Mouse (Mus musculus): ENCODE results near the gene Ccdc34. TPM values are rescaled to one million over a fixed set of nuclear protein-coding genes. Genes with fewer than 3 reads are reported as not detected.

Gene Ccdc34
- total and polyA plus RNA-seq, 3 experiments, result 17.5 to 65.5 (median 33.9) TPM

DNA sequence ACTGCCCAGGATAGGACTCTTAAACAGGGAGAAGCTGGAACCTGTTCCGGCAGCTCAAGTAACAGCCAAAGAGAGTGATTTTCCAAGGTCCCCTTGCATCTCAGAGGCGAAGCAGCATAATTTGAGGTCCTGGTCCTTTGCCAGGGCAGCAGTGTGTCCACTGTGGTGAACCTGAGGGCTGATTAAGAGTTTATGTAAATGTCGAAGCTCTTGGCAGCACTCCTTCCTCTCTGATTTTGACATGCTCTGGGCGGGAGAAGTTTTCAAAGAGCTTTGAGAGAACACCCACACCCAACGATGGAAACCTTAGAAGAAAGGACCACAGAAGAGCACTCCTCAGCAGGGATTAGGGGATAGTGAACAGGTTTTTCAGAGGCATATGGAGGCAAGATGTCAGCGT is 164.6 kb downstream of the Ccdc34 start:
- Histone ChIP-seq H3K9me3 (replicated peaks) (no peaks in the 10 kb centered on the region), H3K27me3 (ENCODE audit: insufficient read depth, low read length) (peaks cover 7% of the 10 kb centered on the region; the same call in 1 of the 2 replicates), H3K36me3 (replicated peaks) (no peaks in the 10 kb centered on the region), H3K4me3 (ENCODE audit: low read depth, low read length) (no peak overlapping the region), H3K4me1 (ENCODE audit: insufficient read depth, low read depth, low read length) (no peaks in the 10 kb centered on the region)
- DNase-seq (ENCODE audit: low spot score) (no peak), ATAC-seq (ENCODE audit: extremely low read depth, insufficient number of reproducible peaks, low FRiP score, poor library complexity, severe bottlenecking) (no peak)
- TF ChIP-seq TAL1 (conservative IDR thresholded peaks at IDR 0.05; ENCODE audit: low read depth, low read length) (no peak), GATA1 (IDR thresholded peaks at IDR 0.05; ENCODE audit: borderline replicate concordance, low read length) (no peak), GATA2 (IDR thresholded peaks at IDR 0.05; ENCODE audit: borderline replicate concordance, low read depth, low read length) (no peak), CTCF (IDR thresholded peaks at IDR 0.05; ENCODE audit: low read depth, low read length) (no peak), POLR2AphosphoS5 (IDR thresholded peaks at IDR 0.05; ENCODE audit: insufficient replicate concordance, low read depth, low read length) (no peak)

DNA sequence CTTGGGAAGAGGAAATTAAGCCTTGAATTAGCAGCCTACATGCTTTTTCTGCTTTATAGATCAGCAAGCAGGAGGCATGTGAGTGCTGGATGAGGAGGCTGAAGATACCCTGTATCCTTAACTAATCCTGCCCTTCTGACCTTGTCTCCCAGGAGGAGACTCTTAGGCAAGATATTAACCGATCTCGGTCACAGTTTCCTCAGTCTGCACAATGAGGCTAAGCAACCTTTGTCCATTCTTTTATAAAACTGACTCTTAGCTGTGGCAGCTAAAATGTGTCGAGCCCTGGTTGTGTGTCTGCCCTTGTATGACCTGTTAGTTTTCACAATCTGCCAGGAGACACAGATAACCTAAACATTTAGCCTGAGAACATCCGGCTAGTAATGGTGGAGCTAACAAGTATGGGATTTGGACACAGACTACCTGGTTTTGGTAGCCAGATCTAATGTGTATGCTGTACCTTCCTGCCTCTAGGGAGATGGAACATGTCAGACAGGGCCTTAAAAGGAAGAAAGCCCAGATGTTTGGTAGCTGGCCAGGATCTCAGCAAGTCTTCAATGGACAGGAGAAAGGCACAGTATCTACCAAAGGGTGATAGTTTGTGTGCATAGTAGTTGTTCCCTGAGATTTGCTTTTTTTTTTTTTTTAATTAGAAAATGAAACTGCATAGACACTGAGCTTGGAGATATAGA is 165.3 kb downstream of the Ccdc34 start:
- no peak for DNase-seq (ENCODE audit: low spot score)
- TF ChIP-seq GATA1 (IDR thresholded peaks at IDR 0.05; ENCODE audit: borderline replicate concordance, low read length) (no peak), POLR2AphosphoS5 (IDR thresholded peaks at IDR 0.05; ENCODE audit: insufficient replicate concordance, low read depth, low read length) (no peak), GATA2 (IDR thresholded peaks at IDR 0.05; ENCODE audit: borderline replicate concordance, low read depth, low read length) (no peak), TAL1 (conservative IDR thresholded peaks at IDR 0.05; ENCODE audit: low read depth, low read length) (no peak), CTCF (IDR thresholded peaks at IDR 0.05; ENCODE audit: low read depth, low read length) (no peak)
- H3K4me1 ChIP-seq (ENCODE audit: insufficient read depth, low read depth, low read length), result no peaks in the 10 kb centered on the region
- ATAC-seq (ENCODE audit: extremely low read depth, insufficient number of reproducible peaks, low FRiP score, poor library complexity, severe bottlenecking), result no peak
- no peak overlapping the region for H3K4me3 ChIP-seq (ENCODE audit: low read depth, low read length)
- peaks cover 9% of the 10 kb centered on the region; the same call in 1 of the 2 replicates for H3K27me3 ChIP-seq (ENCODE audit: insufficient read depth, low read length)
- H3K36me3 ChIP-seq (replicated peaks), result no peaks in the 10 kb centered on the region
- no peaks in the 10 kb centered on the region for H3K9me3 ChIP-seq (replicated peaks)

DNA sequence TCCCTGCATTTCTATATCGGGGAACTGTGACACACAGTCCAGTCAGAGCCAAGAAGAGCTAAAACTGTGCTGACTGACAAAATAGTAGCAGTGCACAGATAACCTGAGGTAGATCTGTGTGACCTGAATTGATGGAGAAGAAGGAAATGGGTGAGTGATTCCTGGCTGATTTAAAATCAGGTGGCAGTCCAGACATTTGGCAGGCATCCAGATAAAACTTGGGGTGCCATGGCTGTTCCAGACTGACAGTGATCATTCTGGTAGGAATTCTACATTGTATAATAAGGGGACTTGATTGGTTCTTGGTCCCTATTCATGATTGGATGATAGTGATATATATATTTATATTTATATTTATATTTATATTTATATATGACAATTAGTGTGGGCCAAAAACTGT is 166.5 kb downstream of the Ccdc34 start:
- TF ChIP-seq GATA1 (IDR thresholded peaks at IDR 0.05; ENCODE audit: borderline replicate concordance, low read length) (no peak), GATA2 (IDR thresholded peaks at IDR 0.05; ENCODE audit: borderline replicate concordance, low read depth, low read length) (no peak), POLR2AphosphoS5 (IDR thresholded peaks at IDR 0.05; ENCODE audit: insufficient replicate concordance, low read depth, low read length) (no peak), TAL1 (conservative IDR thresholded peaks at IDR 0.05; ENCODE audit: low read depth, low read length) (no peak), CTCF (IDR thresholded peaks at IDR 0.05; ENCODE audit: low read depth, low read length) (no peak)
- Histone ChIP-seq H3K4me1 (ENCODE audit: insufficient read depth, low read depth, low read length) (no peaks in the 10 kb centered on the region), H3K27me3 (ENCODE audit: insufficient read depth, low read length) (peaks cover 8% of the 10 kb centered on the region; the same call in 1 of the 2 replicates), H3K36me3 (replicated peaks) (no peaks in the 10 kb centered on the region), H3K9me3 (replicated peaks) (no peaks in the 10 kb centered on the region), H3K4me3 (ENCODE audit: low read depth, low read length) (no peak overlapping the region)
- no peak for ATAC-seq (ENCODE audit: extremely low read depth, insufficient number of reproducible peaks, low FRiP score, poor library complexity, severe bottlenecking)
- no peak for DNase-seq (ENCODE audit: low spot score)

- H3K27me3 ChIP-seq (ENCODE audit: insufficient read depth, low read length), result peaks cover 8% of the 10 kb centered on the region; the same call in 1 of the 2 replicates
- DNase-seq (ENCODE audit: low spot score) (no peak), ATAC-seq (ENCODE audit: extremely low read depth, insufficient number of reproducible peaks, low FRiP score, poor library complexity, severe bottlenecking) (no peak)
- no peaks in the 10 kb centered on the region for H3K36me3 ChIP-seq (replicated peaks)
- H3K9me3 ChIP-seq (replicated peaks), result no peaks in the 10 kb centered on the region
- no peaks in the 10 kb centered on the region for H3K4me1 ChIP-seq (ENCODE audit: insufficient read depth, low read depth, low read length)
- H3K4me3 ChIP-seq (ENCODE audit: low read depth, low read length), result no peak overlapping the region
- no peak for TF ChIP-seq GATA2 (IDR thresholded peaks at IDR 0.05; ENCODE audit: borderline replicate concordance, low read depth, low read length)
Measured at GRCm38 (mm10) chr2:110186427-110186980, 168.9 kb downstream of the Ccdc34 start.

- peaks cover 16% of the 10 kb centered on the region; the same call in 1 of the 2 replicates for H3K27me3 ChIP-seq (ENCODE audit: insufficient read depth, low read length)
- H3K4me1 ChIP-seq (ENCODE audit: insufficient read depth, low read depth, low read length), result 0 out of 2 replicates have a peak, but pooled peaks cover 4% of the 10 kb centered on the region
- H3K9me3 ChIP-seq (replicated peaks), result no peaks in the 10 kb centered on the region
- H3K4me3 ChIP-seq (ENCODE audit: low read depth, low read length), result no peak overlapping the region
- no peak for TF ChIP-seq TAL1 (conservative IDR thresholded peaks at IDR 0.05; ENCODE audit: low read depth, low read length)
- no peak for TF ChIP-seq GATA1 (IDR thresholded peaks at IDR 0.05; ENCODE audit: borderline replicate concordance, low read length)
- no peak for TF ChIP-seq POLR2AphosphoS5 (IDR thresholded peaks at IDR 0.05; ENCODE audit: insufficient replicate concordance, low read depth, low read length)
- TF ChIP-seq CTCF (IDR thresholded peaks at IDR 0.05; ENCODE audit: low read depth, low read length), result no peak
- TF ChIP-seq GATA2 (IDR thresholded peaks at IDR 0.05; ENCODE audit: borderline replicate concordance, low read depth, low read length), result no peak
- DNase-seq (ENCODE audit: low spot score) (no peak), ATAC-seq (ENCODE audit: extremely low read depth, insufficient number of reproducible peaks, low FRiP score, poor library complexity, severe bottlenecking) (no peak)
- H3K36me3 ChIP-seq (replicated peaks), result no peaks in the 10 kb centered on the region
Measured at GRCm38 (mm10) chr2:110188696-110189397, 171.2 kb downstream of the Ccdc34 start.

GRCm38 (mm10) chr2:110190416-110190815 is 172.8 kb downstream of the Ccdc34 start:
- H3K4me1 ChIP-seq (ENCODE audit: insufficient read depth, low read depth, low read length), result 0 out of 2 replicates have a peak, but pooled peaks cover 4% of the 10 kb centered on the region
- no peaks in the 10 kb centered on the region for H3K9me3 ChIP-seq (replicated peaks)
- no peak for TF ChIP-seq GATA1 (IDR thresholded peaks at IDR 0.05; ENCODE audit: borderline replicate concordance, low read length)
- ATAC-seq (ENCODE audit: extremely low read depth, insufficient number of reproducible peaks, low FRiP score, poor library complexity, severe bottlenecking) (no peak), DNase-seq (ENCODE audit: low spot score) (no peak)
- H3K4me3 ChIP-seq (ENCODE audit: low read depth, low read length), result no peak overlapping the region
- no peaks in the 10 kb centered on the region for H3K36me3 ChIP-seq (replicated peaks)
- peaks cover 16% of the 10 kb centered on the region; the same call in 1 of the 2 replicates for H3K27me3 ChIP-seq (ENCODE audit: insufficient read depth, low read length)

Data from G1E (cell line).